Mouse (Mus musculus): ENCODE measurements around the gene Mtrex. TPM values are rescaled to one million over a fixed set of nuclear protein-coding genes. Genes with fewer than 3 reads are reported as not detected.

Gene Mtrex
- polyA plus RNA-seq, 1 experiment = 10.6 TPM

GRCm38 (mm10) chr13:112920906-112921305 is 6.3 kb downstream of the Mtrex start:
- Histone ChIP-seq H3K36me3 (ENCODE audit: control insufficient read depth, insufficient read depth, low read length) (peaks cover 5% of the 10 kb centered on the region), H3K27me3 (replicated peaks; ENCODE audit: control insufficient read depth, insufficient read depth, low read length) (no peaks in the 10 kb centered on the region), H3K4me1 (ENCODE audit: control insufficient read depth, insufficient read depth, low read length) (peaks cover 9% of the 10 kb centered on the region; the same call in 1 of the 2 replicates), H3K4me3 (ENCODE audit: insufficient read depth, low read depth, low read length) (no peak overlapping the region), H3K27ac (ENCODE audit: insufficient read depth, low read depth, low read length) (no peak overlapping the region)
- no peak for TF ChIP-seq POLR2A (IDR thresholded peaks at IDR 0.05; ENCODE audit: low read depth, low read length)
- no peak for TF ChIP-seq CTCF (conservative IDR thresholded peaks at IDR 0.05; ENCODE audit: insufficient read depth, insufficient read length, low read depth, low read length)
- 72% methylated on average over 3 of the region's 3 CpGs for WGBS
- DNase-seq = no peak

GRCm38 (mm10) chr13:112919141-112919865 is 7.9 kb downstream of the Mtrex start:
- Histone ChIP-seq H3K4me3 (ENCODE audit: insufficient read depth, low read depth, low read length) (no peak overlapping the region), H3K36me3 (ENCODE audit: control insufficient read depth, insufficient read depth, low read length) (peaks cover 5% of the 10 kb centered on the region), H3K4me1 (ENCODE audit: control insufficient read depth, insufficient read depth, low read length) (peaks cover 2% of the 10 kb centered on the region; the same call in 1 of the 2 replicates), H3K27me3 (replicated peaks; ENCODE audit: control insufficient read depth, insufficient read depth, low read length) (no peaks in the 10 kb centered on the region), H3K27ac (ENCODE audit: insufficient read depth, low read depth, low read length) (peak overlapping the region; percentile 16; the same call in 1 of the 2 replicates)
- DNase-seq = peak; percentile 83
- TF ChIP-seq POLR2A (IDR thresholded peaks at IDR 0.05; ENCODE audit: low read depth, low read length) (no peak), CTCF (conservative IDR thresholded peaks at IDR 0.05; ENCODE audit: insufficient read depth, insufficient read length, low read depth, low read length) (no peak)
- 61% methylated on average over 4 of the region's 4 CpGs for WGBS

- H3K4me3 ChIP-seq (ENCODE audit: insufficient read depth, low read depth, low read length) = no peak overlapping the region
- H3K27ac ChIP-seq (ENCODE audit: insufficient read depth, low read depth, low read length) = no peak overlapping the region
- no peak for DNase-seq
- WGBS = 82% methylated on average over 4 of the region's 4 CpGs
- no peak for TF ChIP-seq POLR2A (IDR thresholded peaks at IDR 0.05; ENCODE audit: low read depth, low read length)
- no peak for TF ChIP-seq CTCF (conservative IDR thresholded peaks at IDR 0.05; ENCODE audit: insufficient read depth, insufficient read length, low read depth, low read length)
- H3K36me3 ChIP-seq (ENCODE audit: control insufficient read depth, insufficient read depth, low read length) = no peaks in the 10 kb centered on the region; the same call in 1 of the 2 replicates
- no peaks in the 10 kb centered on the region for H3K27me3 ChIP-seq (replicated peaks; ENCODE audit: control insufficient read depth, insufficient read depth, low read length)
- H3K4me1 ChIP-seq (ENCODE audit: control insufficient read depth, insufficient read depth, low read length) = no peaks in the 10 kb centered on the region
Observed at GRCm38 (mm10) chr13:112910434-112910833, 16.8 kb downstream of the Mtrex start.

GRCm38 (mm10) chr13:112909663-112910062 is 17.5 kb downstream of the Mtrex start:
- no peaks in the 10 kb centered on the region for H3K27me3 ChIP-seq (replicated peaks; ENCODE audit: control insufficient read depth, insufficient read depth, low read length)
- TF ChIP-seq CTCF (conservative IDR thresholded peaks at IDR 0.05; ENCODE audit: insufficient read depth, insufficient read length, low read depth, low read length) (0 out of 2 replicates have a peak, but pooled peaks have one; percentile 32), POLR2A (IDR thresholded peaks at IDR 0.05; ENCODE audit: low read depth, low read length) (no peak)
- no peak overlapping the region for H3K4me3 ChIP-seq (ENCODE audit: insufficient read depth, low read depth, low read length)
- H3K4me1 ChIP-seq (ENCODE audit: control insufficient read depth, insufficient read depth, low read length) = no peaks in the 10 kb centered on the region
- peaks cover 1% of the 10 kb centered on the region; the same call in 1 of the 2 replicates for H3K36me3 ChIP-seq (ENCODE audit: control insufficient read depth, insufficient read depth, low read length)
- peak; percentile 51 for DNase-seq
- no peak overlapping the region for H3K27ac ChIP-seq (ENCODE audit: insufficient read depth, low read depth, low read length)
- 35% methylated on average over 4 of the region's 4 CpGs for WGBS

GRCm38 (mm10) chr13:112902176-112902575 is 25.0 kb downstream of the Mtrex start:
- Histone ChIP-seq H3K27me3 (replicated peaks; ENCODE audit: control insufficient read depth, insufficient read depth, low read length) (no peaks in the 10 kb centered on the region), H3K4me3 (ENCODE audit: insufficient read depth, low read depth, low read length) (no peak overlapping the region), H3K4me1 (ENCODE audit: control insufficient read depth, insufficient read depth, low read length) (no peaks in the 10 kb centered on the region), H3K27ac (ENCODE audit: insufficient read depth, low read depth, low read length) (no peak overlapping the region), H3K36me3 (ENCODE audit: control insufficient read depth, insufficient read depth, low read length) (peaks cover 15% of the 10 kb centered on the region)
- 45% methylated on average over 3 of the region's 3 CpGs for WGBS
- peak; percentile 58 for DNase-seq
- TF ChIP-seq POLR2A (IDR thresholded peaks at IDR 0.05; ENCODE audit: low read depth, low read length) (no peak), CTCF (conservative IDR thresholded peaks at IDR 0.05; ENCODE audit: insufficient read depth, insufficient read length, low read depth, low read length) (no peak)

GRCm38 (mm10) chr13:112887234-112887633 is 40.0 kb downstream of the Mtrex start:
- H3K27ac ChIP-seq (ENCODE audit: insufficient read depth, low read depth, low read length) = no peak overlapping the region
- TF ChIP-seq POLR2A (IDR thresholded peaks at IDR 0.05; ENCODE audit: low read depth, low read length) (no peak), CTCF (conservative IDR thresholded peaks at IDR 0.05; ENCODE audit: insufficient read depth, insufficient read length, low read depth, low read length) (no peak)
- H3K27me3 ChIP-seq (replicated peaks; ENCODE audit: control insufficient read depth, insufficient read depth, low read length) = no peaks in the 10 kb centered on the region
- DNase-seq = no peak
- H3K36me3 ChIP-seq (ENCODE audit: control insufficient read depth, insufficient read depth, low read length) = peaks cover 10% of the 10 kb centered on the region
- H3K4me1 ChIP-seq (ENCODE audit: control insufficient read depth, insufficient read depth, low read length) = no peaks in the 10 kb centered on the region
- H3K4me3 ChIP-seq (ENCODE audit: insufficient read depth, low read depth, low read length) = no peak overlapping the region
- whole genome bisulfite sequencing = 52% methylated on average over 12 of the region's 12 CpGs

GRCm38 (mm10) chr13:112871500-112872266 is 55.5 kb downstream of the Mtrex start:
- DNase-seq = no peak
- H3K36me3 ChIP-seq (ENCODE audit: control insufficient read depth, insufficient read depth, low read length) = peaks cover 21% of the 10 kb centered on the region
- H3K27me3 ChIP-seq (replicated peaks; ENCODE audit: control insufficient read depth, insufficient read depth, low read length) = no peaks in the 10 kb centered on the region
- WGBS = 67% methylated on average over 17 of the region's 17 CpGs
- H3K4me3 ChIP-seq (ENCODE audit: insufficient read depth, low read depth, low read length) = no peak overlapping the region
- H3K4me1 ChIP-seq (ENCODE audit: control insufficient read depth, insufficient read depth, low read length) = no peaks in the 10 kb centered on the region
- H3K27ac ChIP-seq (ENCODE audit: insufficient read depth, low read depth, low read length) = peak overlapping the region; percentile 55; the same call in 1 of the 2 replicates
- TF ChIP-seq POLR2A (IDR thresholded peaks at IDR 0.05; ENCODE audit: low read depth, low read length) = no peak
- TF ChIP-seq CTCF (conservative IDR thresholded peaks at IDR 0.05; ENCODE audit: insufficient read depth, insufficient read length, low read depth, low read length) = no peak
